Mouse (Mus musculus) urinary bladder, postnatal 0 days (tissue): ENCODE results near the gene Gm10770. TPM values are rescaled to one million over a fixed set of nuclear protein-coding genes. Genes with fewer than 3 reads are reported as not detected.

ENCODE experiments used
- polyA plus RNA-seq: library from polyadenylated mRNA; unstranded; fragments of >200 nt; fragmentation: Nextera tagmentation; extraction: Ambion mirVana; gene quantifications from 2 replicates; pipeline ENCODE4 v1.2.1, GENCODE M21; 2015

Gene Gm10770
- not detected in 2 replicates for polyA plus RNA-seq

DNA sequence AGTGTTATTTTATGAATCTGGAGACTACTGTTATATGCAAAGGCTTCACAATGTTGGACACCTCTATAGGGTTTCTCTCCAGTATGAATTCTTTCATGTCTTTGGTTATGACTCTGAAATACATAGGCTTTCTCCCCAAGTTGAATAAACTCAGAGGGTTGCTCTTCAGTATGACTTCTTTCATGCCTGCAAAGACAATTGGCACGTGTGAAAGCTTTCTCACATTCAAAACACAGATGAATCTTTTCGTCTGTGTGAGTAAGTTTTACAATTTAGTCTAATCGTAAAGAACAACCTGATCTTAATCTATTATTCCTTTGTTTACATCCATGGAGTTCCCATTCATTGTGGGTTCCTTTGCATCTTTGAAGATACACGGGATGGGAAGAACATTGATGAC, at the start of gene Gm10770:
Gm10770 (minus strand) TSS at position 101 of the 400 bp plus-strand sequence.

DNA sequence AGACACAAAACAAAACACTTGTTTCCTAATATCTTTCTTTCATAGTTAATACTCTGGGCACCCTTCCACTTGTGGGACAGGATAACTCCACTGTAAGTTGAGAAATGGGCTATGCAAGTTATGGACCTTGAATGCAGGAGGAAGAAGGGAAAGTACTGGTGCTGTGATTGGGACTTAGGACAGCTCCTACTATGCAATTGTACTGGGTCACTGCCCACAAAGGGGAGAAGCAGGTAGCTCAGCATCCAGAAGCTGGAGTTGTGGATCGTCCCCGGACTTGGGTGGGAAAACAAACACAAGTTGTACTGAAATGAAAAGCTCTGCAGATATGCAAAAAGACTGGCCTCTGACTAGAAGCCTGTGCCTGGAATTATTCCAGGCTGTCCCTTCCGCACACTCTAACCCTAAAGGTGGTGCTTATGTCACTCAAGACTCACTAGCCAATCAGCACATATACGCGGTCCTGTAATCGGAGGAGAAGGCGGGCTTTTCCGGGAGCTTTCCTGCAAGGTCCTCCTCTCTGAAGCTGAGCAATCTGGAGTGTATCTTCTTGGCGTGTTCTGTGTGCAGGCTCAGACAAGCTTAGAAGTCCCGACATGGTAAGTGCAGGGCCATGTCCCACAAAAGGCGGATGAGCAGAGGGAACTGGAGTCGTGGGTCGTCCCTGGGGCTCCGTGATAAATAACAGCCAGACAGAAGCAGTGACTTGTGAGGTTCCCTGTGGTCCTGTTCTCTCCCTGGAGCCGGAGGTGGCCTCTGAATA, 38.3 kb upstream of the Gm10770 start, which contains the start of gene Zfp937:
Zfp937 (plus strand) TSS at position 474 of the 763 bp plus-strand sequence.

DNA sequence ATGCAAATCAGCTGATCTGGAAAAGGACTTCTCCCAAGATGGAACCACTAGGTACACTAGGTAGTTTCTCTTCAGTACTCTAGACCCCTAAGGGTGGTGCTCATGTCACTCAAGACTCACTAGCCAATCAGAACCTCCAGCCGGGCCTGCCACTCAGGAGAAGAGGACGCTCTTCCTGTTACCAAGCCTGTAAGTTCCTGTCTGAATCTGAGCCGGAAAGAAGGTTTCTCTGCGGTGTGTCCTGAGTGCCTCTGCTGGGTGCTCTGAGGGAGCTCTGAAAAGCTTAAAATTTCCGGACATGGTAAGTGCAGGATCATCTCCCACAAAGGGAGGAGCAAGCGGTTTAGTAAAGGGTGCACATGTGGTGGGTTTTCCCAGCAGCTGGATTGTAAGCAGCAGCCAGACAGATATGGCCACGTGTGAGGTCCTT, 2.1 kb upstream of the Gm10770 start, which contains the start of gene Gm14139:
Gm14139 (plus strand) TSS at position 186 of the 430 bp plus-strand sequence.

DNA sequence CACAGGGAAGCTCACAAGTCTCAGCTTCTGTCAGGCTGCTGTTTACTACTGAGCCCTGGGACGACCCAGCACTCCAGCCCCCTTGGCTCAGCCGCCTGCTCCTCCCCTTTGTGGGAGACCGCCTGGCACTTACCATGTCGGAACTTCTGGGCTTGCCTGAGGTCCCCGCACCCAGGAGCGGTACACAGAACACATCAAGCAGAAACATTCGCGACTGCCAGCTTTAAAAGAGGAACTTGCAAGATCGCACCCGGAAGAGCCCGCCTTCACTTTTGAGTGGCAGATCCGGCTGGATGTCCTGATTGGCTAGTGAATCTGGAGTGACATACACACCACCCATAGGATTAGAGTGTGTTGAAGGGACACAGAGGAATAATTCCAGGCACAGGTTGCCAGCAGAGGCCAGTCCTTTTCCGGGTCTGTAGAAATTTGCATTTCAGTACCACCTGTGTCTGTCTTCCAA, 43.0 kb downstream of the Gm10770 start, which contains the start of gene Zfp120:
Zfp120 (minus strand) TSS at position 274 of the 463 bp plus-strand sequence.

Other genes starting within 250 kb of the Gm10770 start
- 6.3 and 6.4 TPM in 2 replicates for gene Zfp120, start 43.0 kb downstream of the Gm10770 start, polyA plus RNA-seq
- not detected in 2 replicates for gene Gm14139, start 2.1 kb upstream of the Gm10770 start, polyA plus RNA-seq
- gene Zfp937, start 38.4 kb upstream of the Gm10770 start, polyA plus RNA-seq: 3.9 and 4.0 TPM in 2 replicates
- gene Gm21994, start 75.9 kb upstream of the Gm10770 start, polyA plus RNA-seq: 1.8 and 2.7 TPM in 2 replicates
- gene Gm14124, start 77.8 kb upstream of the Gm10770 start, polyA plus RNA-seq: not detected in 2 replicates
- gene Gm10130, start 144.0 kb upstream of the Gm10770 start, polyA plus RNA-seq: 1.6 and 2.4 TPM in 2 replicates
- gene 3300002I08Rik, start 183.1 kb upstream of the Gm10770 start, polyA plus RNA-seq: 3.4 and 3.6 TPM in 2 replicates